Mouse (Mus musculus) cerebellum, postnatal 14 days (tissue): ENCODE data around the gene Dram1.

Source experiments
- DNase-seq, 2 experiments: peaks; one replicate each; pipeline ENCODE4 v3.0.0; 2021; ENCODE audit warnings: mixed read lengths in 2 of 2

Gene Dram1

DNA sequence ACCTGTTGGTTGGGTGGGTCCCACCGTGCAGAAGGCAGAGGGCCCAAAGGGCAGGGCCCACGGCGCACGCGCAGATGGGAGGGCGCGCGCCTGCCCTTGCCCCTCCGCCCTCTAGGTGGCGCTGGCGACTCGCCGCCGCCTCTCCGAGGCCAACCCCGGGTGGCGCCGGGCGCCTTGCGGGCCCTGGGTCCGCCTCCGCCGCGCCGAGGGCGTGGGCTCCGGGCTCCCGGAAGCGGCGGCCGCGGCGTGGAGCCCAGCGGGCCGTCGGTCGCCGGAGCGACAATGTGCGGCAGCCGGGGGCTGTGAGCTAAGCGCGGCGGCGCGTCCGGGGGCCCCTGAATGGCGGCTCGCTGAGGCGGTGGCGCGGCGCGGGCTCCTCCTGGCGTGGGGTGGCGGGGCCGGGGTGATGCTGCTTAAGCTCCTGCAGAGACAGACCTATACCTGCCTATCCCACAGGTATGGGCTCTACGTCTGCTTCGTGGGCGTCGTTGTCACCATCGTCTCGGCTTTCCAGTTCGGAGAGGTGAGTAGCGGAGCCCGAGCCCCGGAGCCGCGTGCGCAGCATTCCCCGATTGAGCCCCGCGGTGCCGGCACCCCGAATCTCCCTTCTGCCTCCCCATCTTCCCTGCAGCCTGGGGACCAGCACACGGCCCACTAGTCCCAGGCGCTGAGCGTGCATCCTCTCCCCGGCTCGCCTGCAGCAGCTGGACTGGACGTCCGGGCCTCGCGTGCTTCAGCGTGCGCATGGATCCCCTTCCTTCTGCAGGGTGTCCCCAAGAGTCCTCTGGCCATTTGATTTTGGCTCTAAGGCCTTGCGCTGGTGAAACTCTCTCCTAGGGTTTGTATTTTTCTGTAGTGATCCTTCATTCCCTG, at the start of gene Dram1, which contains the start of gene Gnptab:
Gene Dram1 (minus strand): TSS at position 68 of the 873 bp plus-strand sequence.
Gene Gnptab (plus strand): TSS at position 120 of the 873 bp plus-strand sequence.
- peak; percentile 90 to 96 for DNase-seq

DNA sequence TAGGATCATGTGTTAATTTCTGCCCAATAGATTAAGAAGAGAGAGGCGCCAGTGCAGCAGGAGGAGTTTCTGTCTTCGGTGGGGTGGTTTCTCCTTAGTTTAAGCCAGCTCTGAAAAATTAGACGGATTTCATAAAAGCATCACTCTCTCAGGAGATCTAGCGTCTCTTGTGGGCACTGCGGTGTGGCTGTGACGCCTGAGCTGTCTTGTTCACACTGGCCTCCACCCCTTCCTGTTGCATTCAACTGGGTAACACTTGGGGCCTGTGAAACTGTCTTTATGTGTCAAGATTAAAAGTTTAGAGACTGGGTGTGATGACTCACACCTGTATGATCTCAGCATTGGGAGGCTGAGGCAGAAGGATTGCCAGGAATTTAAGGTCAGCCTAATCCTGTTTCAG, 49.1 kb upstream of the Dram1 start:
- DNase-seq, result no peak

DNA sequence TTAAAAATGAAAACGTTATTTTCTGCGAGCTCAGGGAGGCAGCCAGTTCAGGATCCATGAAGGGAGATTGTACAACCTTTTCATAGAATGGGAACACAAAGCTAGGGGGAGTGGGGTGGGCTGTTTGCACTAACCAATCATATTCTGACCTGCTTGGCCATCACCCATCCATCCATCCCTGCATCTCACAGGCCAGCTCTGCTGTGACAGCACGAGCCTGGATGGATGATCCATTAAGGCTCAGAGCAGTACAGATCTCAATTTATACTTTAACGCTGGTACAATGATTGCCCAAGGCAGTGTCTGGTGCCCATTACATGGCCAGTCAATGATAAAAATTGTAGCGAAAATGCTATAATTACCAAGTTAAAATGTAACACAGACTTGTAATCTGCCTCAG, 48.0 kb upstream of the Dram1 start:
- no peak for DNase-seq

DNA sequence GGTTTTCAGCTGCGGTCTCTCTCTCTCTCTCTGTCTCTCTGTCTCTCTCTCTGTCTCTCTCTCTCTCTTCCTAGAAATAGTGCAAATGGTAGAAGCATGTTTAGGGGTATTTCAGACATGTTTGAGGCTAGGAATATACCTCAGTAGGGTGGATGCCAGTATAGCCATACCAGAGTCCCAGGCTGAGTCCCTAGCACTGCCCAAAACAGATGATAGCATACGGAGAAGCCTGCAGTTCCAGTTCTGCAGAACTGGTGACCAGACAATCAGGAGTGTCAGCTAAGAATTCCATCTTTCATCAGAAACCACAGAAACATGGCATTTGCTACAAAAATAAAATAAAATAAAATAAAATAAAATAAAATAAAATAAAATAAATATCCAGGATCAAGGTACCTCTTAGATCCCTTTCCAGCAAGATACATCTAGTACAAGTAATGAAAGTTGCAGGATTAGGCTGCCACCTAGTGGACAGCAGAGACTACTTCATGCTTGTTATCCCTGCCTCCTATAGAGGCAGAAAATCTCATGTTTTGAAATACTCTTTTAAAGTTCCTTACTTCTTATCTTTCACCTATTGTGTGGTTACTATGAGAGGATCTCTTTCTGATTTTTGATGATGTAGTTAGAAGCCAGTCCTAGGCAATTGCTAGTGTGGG, 47.4 kb upstream of the Dram1 start:
- DNase-seq, result peak; percentile 78

DNA sequence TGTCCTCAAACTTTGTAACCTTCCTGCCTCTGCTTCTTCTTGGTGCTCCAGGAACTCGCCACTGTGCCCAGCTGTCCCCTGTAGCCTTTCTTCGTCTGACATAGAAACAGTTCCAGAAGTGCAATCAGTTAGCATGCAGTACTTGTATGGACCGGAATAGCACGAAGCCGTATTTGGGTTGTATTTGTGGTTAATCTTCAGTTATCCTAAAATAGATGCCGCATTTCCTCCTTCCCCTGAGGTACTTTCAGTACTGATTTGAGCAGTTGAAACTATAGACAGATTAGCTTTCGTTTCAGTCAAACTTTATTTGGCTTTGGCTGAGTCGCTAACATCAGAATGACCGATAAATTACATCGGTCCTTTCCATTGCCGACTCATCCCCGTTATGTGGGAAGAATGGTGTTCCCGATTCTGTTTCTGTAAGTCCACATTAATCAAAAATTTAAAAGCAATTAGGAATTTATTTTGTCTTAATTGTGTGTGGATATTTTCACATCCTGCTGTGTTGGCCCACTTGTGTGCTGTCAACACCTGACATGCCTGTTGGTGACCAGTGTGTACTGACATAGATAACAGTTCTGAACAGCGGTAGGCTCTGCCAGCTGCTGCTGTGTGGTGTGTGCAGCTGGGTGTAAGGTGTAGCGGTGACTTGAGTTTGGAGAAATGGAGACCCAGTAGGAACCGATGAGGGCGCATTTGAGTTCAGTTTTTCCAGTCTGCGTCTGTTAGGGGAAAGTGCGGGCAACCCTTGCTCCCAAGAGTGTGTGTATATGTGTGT, 42.0 kb upstream of the Dram1 start:
- no peak for DNase-seq

DNA sequence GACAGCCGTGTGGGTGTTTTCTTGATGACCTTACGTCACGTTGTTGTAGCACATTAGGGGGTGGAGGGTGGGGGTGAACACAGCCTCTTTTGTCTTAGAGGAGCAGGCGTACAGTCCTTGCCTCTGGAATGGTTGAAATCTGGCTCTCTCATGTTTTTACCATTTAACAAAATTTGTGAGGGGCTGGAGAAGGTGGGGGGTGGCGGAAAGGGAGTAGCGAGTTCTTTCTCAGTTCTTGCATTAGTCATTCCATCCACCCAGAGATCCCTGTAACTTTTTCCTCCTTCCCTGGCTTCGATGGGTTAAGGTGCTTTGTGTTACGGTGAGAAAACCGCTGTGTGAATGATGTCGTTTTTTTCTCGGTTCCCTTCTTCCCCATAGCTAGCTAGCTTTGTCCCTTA, 41.3 kb upstream of the Dram1 start:
- no peak for DNase-seq

DNA sequence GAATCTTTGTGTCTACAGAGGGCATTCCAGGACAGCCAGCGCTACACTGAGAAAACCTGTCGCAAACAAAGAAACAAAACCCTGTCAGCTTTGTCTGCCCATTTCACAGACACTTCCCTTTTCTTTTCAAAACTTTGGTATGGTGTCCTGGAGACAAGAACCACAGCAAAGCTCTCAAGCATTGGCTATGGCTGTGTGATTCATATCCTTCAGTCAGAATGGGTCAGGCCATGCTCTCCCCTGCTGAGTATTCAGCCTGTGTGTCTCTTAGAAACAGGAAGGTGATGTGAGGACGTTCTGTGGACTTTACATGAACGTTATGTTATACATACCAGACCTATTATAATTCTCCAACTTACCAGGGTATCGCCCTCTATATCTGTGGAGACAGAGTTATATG, 38.8 kb upstream of the Dram1 start:
- DNase-seq, result no peak

DNA sequence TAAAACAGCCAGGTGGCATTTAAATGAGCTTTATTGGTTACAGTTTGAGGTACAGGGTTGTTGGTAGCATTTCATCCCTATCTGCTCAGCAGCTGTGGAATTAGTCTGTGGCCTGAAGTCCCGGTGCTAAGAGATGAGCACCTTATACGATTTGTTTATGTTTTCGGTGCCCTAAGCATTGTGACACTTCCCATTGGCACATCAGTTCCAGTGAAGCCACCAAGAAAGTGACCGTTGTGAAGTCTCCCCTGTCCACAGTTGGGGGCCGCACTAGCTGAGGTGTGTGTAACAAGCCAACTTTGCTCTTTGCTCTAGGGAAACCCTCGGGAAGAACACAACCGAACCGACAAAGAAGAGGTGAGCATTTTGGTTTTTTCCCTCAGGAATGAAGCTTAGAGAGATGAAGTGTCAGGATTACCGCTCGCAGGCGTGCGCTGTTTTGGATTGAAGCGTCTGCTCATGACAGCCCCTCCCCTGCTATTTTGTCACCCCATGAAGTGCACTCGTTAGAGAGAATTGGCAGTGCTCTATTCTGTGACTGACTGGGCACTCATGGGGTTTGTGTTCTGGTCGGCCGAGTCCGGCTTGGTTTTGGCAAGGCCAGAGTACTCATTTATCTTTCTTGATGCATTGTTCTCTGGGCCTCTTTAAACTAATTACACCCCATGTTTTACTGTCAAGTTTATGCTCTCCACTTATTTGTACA, 33.6 kb upstream of the Dram1 start:
- peak in 1 of 2 experiments; percentile 24 for DNase-seq

DNA sequence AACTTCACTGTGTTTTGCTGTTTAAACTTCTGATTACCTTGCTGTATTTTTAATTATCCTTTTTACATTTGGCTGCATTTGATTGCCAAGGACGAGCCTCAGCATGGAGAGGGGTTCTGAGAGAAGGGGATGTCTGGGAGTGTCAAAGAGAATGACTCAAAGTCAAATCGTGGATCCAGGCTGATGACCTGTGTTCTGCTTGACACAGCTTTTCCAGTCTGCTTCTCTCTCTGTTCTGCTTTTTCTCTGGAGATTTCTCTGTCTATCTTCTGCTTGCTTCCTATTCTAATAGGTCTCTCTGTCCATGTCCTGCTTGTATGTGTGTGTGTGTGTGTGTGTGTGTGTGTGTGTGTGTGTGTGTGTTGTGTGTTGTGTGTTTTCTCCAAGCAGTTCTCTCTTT, 30.9 kb upstream of the Dram1 start:
- DNase-seq, result no peak

DNA sequence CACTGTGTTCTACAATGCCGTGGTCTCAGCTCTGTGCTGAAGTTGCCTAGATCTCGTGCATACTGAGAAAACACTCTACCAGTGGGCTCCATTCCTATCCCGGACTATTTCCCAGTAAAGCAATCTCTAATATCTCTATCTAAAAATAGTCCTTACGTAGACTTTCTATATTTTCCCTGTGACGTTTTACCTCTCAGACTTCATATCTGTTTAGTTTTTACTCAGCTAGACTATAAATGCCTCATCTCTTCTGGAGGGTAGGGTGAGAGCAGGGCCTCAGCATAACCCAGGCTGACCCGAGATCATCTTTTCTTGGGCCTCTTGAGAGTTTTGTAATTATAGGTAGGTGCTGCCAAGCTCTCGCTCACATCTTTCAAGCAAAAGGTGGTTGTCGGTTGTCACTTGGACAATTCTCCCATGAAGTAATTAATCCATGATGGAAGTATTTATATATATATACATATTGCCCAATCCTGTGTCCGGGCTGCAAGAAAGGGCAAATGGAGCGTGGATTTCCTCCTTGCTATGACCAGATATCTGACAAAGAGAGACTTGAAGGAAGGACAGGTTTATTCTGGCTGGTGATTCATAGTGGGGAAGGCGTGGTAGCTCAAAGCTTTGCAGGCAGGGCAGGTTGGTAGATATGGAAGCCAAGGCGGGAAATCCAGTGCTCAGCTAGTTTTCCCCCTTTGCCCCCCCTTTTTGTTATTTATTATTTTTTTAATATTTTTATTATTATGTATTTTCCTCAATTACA, 29.2 kb upstream of the Dram1 start:
- no peak for DNase-seq

DNA sequence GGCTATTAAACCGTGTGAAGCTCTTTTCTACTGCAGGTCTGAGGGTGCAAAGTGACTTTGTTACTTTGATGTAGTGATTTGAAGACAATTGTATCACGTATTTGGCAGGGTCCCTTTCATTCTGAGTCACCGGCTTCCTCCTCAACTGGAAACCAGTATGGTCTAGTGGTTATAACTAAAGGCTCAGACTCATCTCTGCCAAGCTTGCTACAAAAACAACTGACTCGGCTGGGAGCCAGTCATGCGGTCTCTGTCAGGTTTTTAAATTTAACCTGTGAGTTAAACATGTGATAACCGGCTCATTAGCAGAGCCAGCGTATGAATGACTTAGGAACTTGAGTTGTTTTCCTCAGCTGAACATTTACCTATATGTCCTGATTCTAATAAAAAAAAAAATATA, 26.9 kb upstream of the Dram1 start:
- peak in 1 of 2 experiments; percentile 11 for DNase-seq

DNA sequence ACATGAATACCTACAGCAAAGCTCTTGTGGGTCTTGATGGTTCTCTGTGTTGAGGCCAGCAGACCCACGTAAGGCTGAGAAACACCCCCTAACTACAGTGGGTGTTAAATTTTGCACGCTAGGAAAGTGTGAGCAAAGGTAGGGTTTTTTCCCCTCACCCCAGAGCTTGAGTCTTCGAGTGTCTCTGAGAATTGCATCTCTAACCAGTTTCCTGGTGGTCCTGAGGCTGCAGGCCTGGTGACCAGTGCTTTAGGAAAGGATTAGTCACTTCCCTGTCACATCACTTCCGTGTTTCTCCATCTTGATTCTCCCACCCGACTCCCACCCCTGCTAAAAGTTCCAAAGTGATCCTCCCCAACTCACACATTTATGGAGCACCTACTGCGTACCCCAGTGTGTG, 25.3 kb upstream of the Dram1 start:
- no peak for DNase-seq

DNA sequence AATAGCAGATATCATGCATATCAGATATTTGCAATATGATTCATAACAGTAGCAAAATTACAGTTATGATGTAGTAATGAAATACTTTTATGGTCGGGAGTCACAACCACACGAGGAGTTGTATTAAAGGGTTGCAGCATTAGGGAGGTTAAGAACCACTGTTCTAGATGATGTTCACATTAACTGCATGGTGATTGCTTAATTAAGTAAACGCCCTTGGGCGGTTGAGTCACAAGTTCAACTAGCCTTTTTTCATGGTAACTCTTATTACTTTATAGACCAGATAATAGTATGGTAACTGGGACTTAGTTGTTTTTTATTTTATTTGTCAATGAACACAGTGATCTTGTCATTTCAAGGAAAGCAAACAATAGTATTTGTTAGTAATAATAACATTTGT, 24.1 kb upstream of the Dram1 start:
- no peak for DNase-seq

DNA sequence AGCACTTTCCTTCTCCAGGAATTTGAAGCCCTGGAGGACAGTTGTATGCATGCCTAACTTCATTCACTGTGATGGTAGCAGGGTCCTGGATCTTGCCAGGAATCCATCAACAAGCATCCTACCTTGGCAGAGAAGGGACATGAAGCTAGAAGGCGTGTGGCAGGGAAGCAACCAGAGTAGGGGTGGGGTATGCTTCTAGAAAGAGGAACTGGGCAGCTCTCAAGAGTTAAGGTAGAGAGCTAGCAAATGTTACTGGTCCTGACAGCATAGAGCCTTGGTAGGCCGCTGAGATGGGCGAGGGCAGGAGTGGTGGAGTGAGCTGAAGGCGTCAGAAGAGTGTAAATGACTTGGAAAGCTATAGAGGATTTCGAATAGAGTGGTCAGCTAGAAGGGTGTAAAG, 20.4 kb upstream of the Dram1 start:
- no peak for DNase-seq

DNA sequence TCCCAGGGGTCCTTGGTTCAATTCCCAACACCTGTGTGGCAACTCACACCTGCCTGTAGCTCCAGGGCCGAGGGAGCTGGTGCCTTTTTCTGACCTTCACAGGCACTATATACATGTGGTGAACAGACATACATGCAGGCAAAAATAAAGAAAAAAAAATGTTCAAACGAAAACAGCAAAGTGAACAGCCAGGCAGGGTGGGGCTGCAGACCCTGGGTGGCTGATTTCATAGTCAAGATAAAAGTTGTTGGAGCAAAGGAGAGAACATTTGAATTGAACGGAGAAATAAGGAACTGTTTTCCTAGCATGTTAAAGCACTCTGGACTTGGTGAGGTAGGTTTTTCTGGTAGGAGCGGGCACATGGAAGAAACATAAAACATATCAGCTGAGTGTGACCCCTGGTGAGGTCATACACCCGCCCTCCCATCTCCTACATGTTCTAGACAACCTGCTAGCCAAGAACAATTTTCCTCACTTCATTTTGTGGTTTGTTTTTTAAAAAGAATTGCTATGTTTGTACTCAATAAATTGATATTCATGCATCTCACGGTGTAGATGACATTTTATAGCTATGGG, 19.9 kb upstream of the Dram1 start:
- no peak for DNase-seq

DNA sequence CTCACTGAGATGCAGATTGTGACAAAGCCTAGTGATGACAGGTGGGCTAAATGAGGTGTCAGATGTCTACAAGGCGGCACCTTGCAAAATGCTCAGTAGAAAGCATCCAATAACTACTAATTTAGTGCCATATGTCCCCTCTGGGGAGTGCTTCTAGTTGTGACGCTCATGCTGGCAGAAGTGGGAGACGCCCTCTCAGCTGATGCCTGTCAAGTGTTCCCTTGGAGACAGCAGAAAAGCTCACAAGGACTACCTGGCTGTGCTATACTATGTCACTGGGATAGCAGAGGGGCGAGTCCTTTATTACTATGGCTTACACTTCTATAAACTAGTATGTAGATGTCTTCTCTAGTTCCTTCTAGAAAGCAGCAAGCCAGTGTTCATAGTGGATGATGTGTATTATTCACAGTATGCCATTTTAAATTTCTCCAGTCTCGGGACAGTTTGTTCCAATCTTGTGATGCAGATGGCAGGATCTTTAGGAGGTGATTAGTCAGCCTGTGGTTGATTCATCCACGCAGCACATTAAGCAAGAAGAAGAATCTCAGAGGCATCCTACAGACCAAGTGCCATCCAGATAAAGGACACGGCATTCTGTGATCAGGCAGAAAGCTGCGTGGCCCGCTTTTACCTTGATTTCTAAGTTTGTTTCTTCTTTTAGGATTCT, 13.4 kb upstream of the Dram1 start:
- no peak for DNase-seq

DNA sequence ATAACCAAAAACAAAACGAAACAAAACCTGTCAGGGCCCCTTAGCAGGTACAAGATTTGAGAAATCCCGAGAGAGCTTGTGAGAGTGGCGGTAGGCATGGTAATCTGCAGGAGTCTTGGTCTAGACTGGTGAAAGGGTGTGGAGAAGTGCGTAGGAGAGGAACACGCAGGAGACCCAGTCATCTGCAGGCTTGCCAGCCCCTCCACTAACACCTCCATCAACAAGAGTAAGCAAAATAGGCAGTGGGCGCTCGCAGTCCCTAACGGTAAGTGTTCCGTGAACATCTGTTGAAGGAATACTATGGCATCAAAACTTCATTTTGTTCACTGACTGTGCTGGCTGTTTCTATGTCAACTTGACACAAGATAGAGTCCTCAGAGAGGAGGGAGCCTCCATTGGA, 12.6 kb upstream of the Dram1 start:
- DNase-seq, result no peak

DNA sequence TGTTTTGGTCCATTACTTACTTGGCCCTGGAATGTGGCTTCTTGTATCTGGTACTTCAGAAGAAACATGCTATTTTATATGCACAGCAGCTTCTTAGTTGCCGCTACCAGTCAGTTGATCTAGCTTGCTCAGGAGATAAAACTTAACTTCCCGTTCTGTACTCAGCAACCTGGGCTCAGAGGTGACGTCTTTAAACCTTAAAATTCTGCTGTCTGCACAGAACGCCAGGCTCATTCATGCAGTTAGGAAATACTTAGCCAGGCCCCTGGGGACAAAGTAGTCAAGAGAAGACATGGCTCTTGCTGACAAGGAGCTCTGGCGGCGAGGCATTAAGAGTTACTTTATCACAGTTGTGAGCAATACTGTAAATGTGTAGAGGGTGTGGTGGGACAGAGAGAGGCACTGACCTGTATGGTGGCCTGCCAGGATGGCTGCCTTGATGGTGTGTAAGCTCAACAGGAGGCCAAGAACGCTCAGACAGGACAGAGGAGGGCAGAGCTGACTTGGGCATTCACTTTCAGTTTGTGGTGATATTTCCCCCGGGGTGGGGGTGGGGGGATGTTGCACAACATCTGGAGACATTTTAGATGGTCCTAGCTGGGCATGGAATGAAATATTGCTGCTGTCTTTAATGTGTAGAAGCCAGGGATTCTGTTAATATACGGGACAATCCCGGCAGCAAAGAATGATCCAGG, 11.4 kb upstream of the Dram1 start:
- no peak for DNase-seq

DNA sequence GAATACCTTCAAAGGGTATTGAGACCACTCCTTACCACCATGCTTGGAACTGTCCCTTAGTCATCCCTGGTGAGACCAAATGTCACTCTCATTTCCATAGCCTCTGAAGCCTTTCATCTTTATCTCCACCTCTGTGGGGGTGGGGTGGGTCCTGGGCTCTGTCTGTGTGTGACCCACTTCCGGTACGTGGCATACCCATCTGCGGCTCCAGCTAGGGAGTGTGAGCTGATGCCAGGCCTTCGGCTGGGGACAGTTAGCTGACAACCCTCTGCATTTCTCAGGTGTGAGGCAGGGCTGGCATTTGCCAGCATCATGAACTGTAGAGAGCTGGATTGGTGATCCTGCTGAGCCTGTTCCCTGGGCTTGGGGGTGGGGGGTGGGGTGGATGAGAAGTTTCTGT, 10.7 kb upstream of the Dram1 start:
- DNase-seq, result no peak

DNA sequence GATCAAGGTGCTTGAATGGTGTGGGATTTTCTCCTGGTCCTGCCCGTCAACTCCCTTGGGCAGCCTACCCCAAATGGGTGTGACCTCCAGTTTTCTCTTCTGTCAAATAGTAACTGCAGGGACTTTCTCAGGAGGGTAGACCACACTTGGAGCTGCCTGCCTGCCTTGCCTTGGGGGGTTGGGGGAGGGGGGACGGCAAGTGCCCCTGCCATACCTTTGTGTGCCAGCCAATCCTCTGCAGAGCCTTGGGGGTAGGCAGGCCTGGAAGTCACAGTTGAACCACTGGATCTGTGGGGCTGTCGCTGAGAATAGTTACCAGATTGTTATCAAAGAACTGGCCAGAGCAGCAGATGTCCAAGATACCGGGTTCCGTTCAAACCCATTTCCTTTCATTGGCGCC, 7.4 kb upstream of the Dram1 start:
- DNase-seq, result no peak

DNA sequence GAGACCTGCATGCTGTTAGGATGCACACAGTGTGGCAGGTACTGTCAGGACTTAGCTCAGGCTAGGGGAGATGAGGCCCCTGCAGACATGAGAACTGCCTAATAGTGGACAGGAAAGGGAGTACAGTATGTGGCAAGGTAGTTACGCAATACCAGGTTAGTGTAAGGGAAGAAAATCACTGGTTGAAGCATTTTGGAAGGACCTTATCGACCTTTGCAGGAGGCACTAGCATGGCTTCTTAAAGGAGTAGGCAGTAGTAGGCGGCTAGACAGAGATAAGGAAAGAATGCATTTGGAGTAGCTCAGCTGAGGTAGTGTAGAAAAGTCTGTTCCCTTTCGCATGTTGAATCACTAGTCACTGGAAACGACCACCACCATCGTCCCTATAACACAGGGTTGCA, 6.9 kb upstream of the Dram1 start:
- no peak for DNase-seq
